14 mouse cellular contexts compared by ENCODE assay signal in genomic region chr4:114818963-114819702, GRCm38 (mm10). TPM values are rescaled to one million over a fixed set of nuclear protein-coding genes. Genes with fewer than 3 reads are reported as not detected.
DNase-seq lines count a peak whose midpoint lies in the region; ATAC-seq and TF ChIP-seq lines count a peak whose summit lies in the region.
"Had no signal": no experiment of that assay in that cellular context is flagged by ENCODE, and none has a peak within 500 bp of the region (broad histone marks: within the 10 kb centered on the region; RNA-seq: fewer than 3 reads in every experiment).

No protein-coding gene starts in this region.

- H3K36me3 ChIP-seq in kidney, postnatal 0 days (ENCODE audit: insufficient read depth, low read length), result no peaks in the 10 kb centered on the region
- no peaks in the 10 kb centered on the region for H3K36me3 ChIP-seq in kidney, embryonic 15.5 days
- no peaks in the 10 kb centered on the region for H3K36me3 ChIP-seq in forebrain, postnatal 0 days (ENCODE audit: insufficient read depth)
- no peaks in the 10 kb centered on the region for H3K36me3 ChIP-seq in midbrain, embryonic 11.5 days (ENCODE audit: control insufficient read depth, insufficient read depth, low read length)

- H3K4me3 ChIP-seq in kidney, postnatal 0 days (replicated peaks; ENCODE audit: low read depth, low read length), result no peak overlapping the region
- no peak overlapping the region for H3K4me3 ChIP-seq in kidney, embryonic 15.5 days (replicated peaks)
- no peak overlapping the region for H3K4me3 ChIP-seq in forebrain, postnatal 0 days (ENCODE audit: low read depth, low read length)
- no peak overlapping the region for H3K4me3 ChIP-seq in midbrain, embryonic 11.5 days (ENCODE audit: low read depth, low read length)

- no peak for TF ChIP-seq CTCF in kidney, postnatal 0 days (IDR thresholded peaks at IDR 0.05; ENCODE audit: low read depth)
- TF ChIP-seq CTCF in forebrain, postnatal 0 days (IDR thresholded peaks at IDR 0.05; ENCODE audit: low read depth), result no peak

- H3K27me3 ChIP-seq in kidney, postnatal 0 days (ENCODE audit: insufficient read depth, low read length), result 0 out of 2 replicates have a peak, but pooled peaks cover 6% of the 10 kb centered on the region
- H3K27me3 ChIP-seq in kidney, embryonic 15.5 days, result peaks cover 22% of the 10 kb centered on the region
- H3K27me3 ChIP-seq in forebrain, postnatal 0 days (ENCODE audit: insufficient read depth, low read length), result peaks cover 15% of the 10 kb centered on the region
- H3K27me3 ChIP-seq in midbrain, embryonic 11.5 days (ENCODE audit: control insufficient read depth, insufficient read depth, low read length), result peaks cover 15% of the 10 kb centered on the region

- H3K4me1 ChIP-seq in kidney, postnatal 0 days (replicated peaks; ENCODE audit: insufficient read depth, low read length), result peaks cover 5% of the 10 kb centered on the region; the same call in 1 of the 2 replicates
- H3K4me1 ChIP-seq in kidney, embryonic 15.5 days, result peaks cover 40% of the 10 kb centered on the region
- H3K4me1 ChIP-seq in forebrain, postnatal 0 days (ENCODE audit: insufficient read depth), result no peaks in the 10 kb centered on the region
- H3K4me1 ChIP-seq in midbrain, embryonic 11.5 days (ENCODE audit: control insufficient read depth, insufficient read depth, low read length), result peaks cover 16% of the 10 kb centered on the region

- DNase-seq in kidney, postnatal 0 days (ENCODE audit: low spot score), result peak; percentile 46
- peak; percentile 58 for DNase-seq in embryo, embryonic 9.5 days (ENCODE audit: extremely low spot score)
- peak; percentile 34 for DNase-seq in forebrain, postnatal 0 days
- DNase-seq in midbrain, embryonic 11.5 days (ENCODE audit: low spot score, missing footprints), result peak; percentile 85
- no peak for DNase-seq in retina, embryonic 14.5 days (ENCODE audit: low spot score)
- no peak for DNase-seq in layer of hippocampus, adult 11-12 months (ENCODE audit: low spot score)
- DNase-seq in adrenal gland, postnatal 4 days (ENCODE audit: low spot score in 2 of 2), result no peak
- DNase-seq: right cerebral cortex, postnatal 25 days; thymus, postnatal 25 days had no signal

- 0 out of 2 replicates have a peak overlapping the region, but pooled peaks have one; percentile 38 for H3K27ac ChIP-seq in kidney, postnatal 0 days
- H3K27ac ChIP-seq in kidney, embryonic 15.5 days, result no peak overlapping the region
- no peak overlapping the region for H3K27ac ChIP-seq in forebrain, postnatal 0 days (ENCODE audit: low read depth, low read length)
- no peak overlapping the region for H3K27ac ChIP-seq in midbrain, embryonic 11.5 days (ENCODE audit: low read depth, low read length)

- WGBS in kidney, postnatal 0 days, result 31% methylated on average over 9 of the region's 9 CpGs
- WGBS in kidney, embryonic 15.5 days, result 23% methylated on average over 9 of the region's 9 CpGs
- WGBS in forebrain, postnatal 0 days, result 11% methylated on average over 9 of the region's 9 CpGs
- 5% methylated on average over 9 of the region's 9 CpGs for WGBS in midbrain, embryonic 11.5 days

- H3K9ac ChIP-seq in kidney, postnatal 0 days (ENCODE audit: low read depth, low read length), result no peak overlapping the region
- no peak overlapping the region for H3K9ac ChIP-seq in kidney, embryonic 15.5 days
- no peak overlapping the region for H3K9ac ChIP-seq in forebrain, postnatal 0 days
- no peak overlapping the region for H3K9ac ChIP-seq in midbrain, embryonic 11.5 days (ENCODE audit: low read length)

- H3K4me2 ChIP-seq in kidney, postnatal 0 days (ENCODE audit: low read length), result no peak overlapping the region
- H3K4me2 ChIP-seq in kidney, embryonic 15.5 days, result no peak overlapping the region
- H3K4me2 ChIP-seq in forebrain, postnatal 0 days (ENCODE audit: low read depth), result no peak overlapping the region
- H3K4me2 ChIP-seq in midbrain, embryonic 11.5 days, result no peak overlapping the region

- H3K9me3 ChIP-seq in kidney, postnatal 0 days (replicated peaks; ENCODE audit: low read length), result no peaks in the 10 kb centered on the region
- no peaks in the 10 kb centered on the region for H3K9me3 ChIP-seq in kidney, embryonic 15.5 days (replicated peaks)
- no peaks in the 10 kb centered on the region for H3K9me3 ChIP-seq in forebrain, postnatal 0 days (ENCODE audit: low read length)
- H3K9me3 ChIP-seq in midbrain, embryonic 11.5 days (ENCODE audit: control insufficient read depth, low read length), result no peaks in the 10 kb centered on the region

- ATAC-seq in kidney, postnatal 0 days (replicated peaks; ENCODE audit: low FRiP score, low read depth), result no peak
- no peak for ATAC-seq in kidney, embryonic 15.5 days (replicated peaks; ENCODE audit: low FRiP score)
- peak; percentile 52 for ATAC-seq in forebrain, postnatal 0 days
- peak; percentile 56 for ATAC-seq in midbrain, embryonic 11.5 days (ENCODE audit: low FRiP score)

RNA-seq across cellular contexts. Expression of gene Gm12830, which starts 2.4 kb away (rescaled TPM):
- 0.07 TPM in 1 of 2 replicates, not detected in the other for polyA plus RNA-seq in kidney, postnatal 0 days (2015; fragmentation: Nextera tagmentation; extraction: Ambion mirVana)
- 0.09 and 0.14 TPM in 2 replicates for polyA plus RNA-seq in kidney, embryonic 15.5 days (2015; fragmentation: Nextera tagmentation; extraction: Ambion mirVana)
- total RNA-seq in forebrain, postnatal 0 days (2014; rRNA removed), result not detected in 2 replicates
- polyA plus RNA-seq in forebrain, postnatal 0 days (2015; fragmentation: Nextera tagmentation; extraction: Ambion mirVana), result not detected in 2 replicates
- polyA plus RNA-seq in midbrain, embryonic 11.5 days (2014; fragmentation: Nextera tagmentation; extraction: Ambion mirVana), result not detected in 2 replicates
- not detected for total RNA-seq in adrenal gland, postnatal 4 days (2021)
- total RNA-seq: layer of hippocampus, postnatal 10 days had no signal
- polyA plus RNA-seq: heart, postnatal 0 days; liver, embryonic 16.5 days; neural tube, embryonic 11.5 days had no signal

Comparison
In these comparisons a context has a peak if more than half of its experiments do, and no peak if none do; other contexts are left out.
1. ATAC-seq: peak in forebrain, postnatal 0 days (single experiment) and midbrain, embryonic 11.5 days (single experiment); none in kidney, postnatal 0 days (single experiment) and kidney, embryonic 15.5 days (single experiment).
2. DNase-seq: peak in kidney, postnatal 0 days (single experiment), embryo, embryonic 9.5 days (single experiment), forebrain, postnatal 0 days (single experiment) and midbrain, embryonic 11.5 days (single experiment); none in retina, embryonic 14.5 days (single experiment), layer of hippocampus, adult 11-12 months (single experiment) and adrenal gland, postnatal 4 days (0 of 2).